Mouse (Mus musculus): Measurements from ENCODE around the gene Klhdc1. TPM values are rescaled to one million over a fixed set of nuclear protein-coding genes. Genes with fewer than 3 reads are reported as not detected.

The Klhdc1 gene
- polyA plus RNA-seq, 1 experiment from 2014 or later: 5.5 TPM

GRCm38 (mm10) chr12:69210056-69210979 lies 30.7 kb upstream of the Klhdc1 start:
- H3K4me1 ChIP-seq: no peaks in the 10 kb centered on the region
- H3K4me3 ChIP-seq (replicated peaks): no peak overlapping the region
- no peak overlapping the region for H3K4me2 ChIP-seq
- H3K9ac ChIP-seq: no peak overlapping the region
- no peak overlapping the region for H3K27ac ChIP-seq
- peaks cover 58% of the 10 kb centered on the region for H3K36me3 ChIP-seq (replicated peaks)
- no peaks in the 10 kb centered on the region for H3K27me3 ChIP-seq
- no peaks in the 10 kb centered on the region for H3K9me3 ChIP-seq
- no peak for ATAC-seq (ENCODE audit: low FRiP score)
- WGBS: 90% methylated on average over 18 of the region's 18 CpGs

DNA sequence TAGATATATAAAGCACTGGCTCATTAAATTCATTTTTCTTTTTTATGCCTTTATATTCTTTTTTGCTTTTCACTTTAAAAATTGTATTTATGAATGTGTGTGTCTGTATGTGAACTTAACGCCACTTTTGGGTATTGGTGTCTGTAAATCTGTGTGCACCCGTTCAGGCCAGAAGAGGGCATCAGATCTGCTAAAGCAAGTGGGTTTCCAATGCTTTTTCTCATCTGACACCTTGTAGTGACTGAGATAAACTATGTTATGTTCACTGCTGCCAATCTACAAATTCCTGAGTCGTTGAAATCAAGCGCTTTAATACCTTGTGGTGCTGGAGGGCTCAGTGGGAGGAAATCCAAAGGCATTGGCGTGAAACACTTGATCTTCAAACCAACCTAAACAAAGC lies 29.9 kb upstream of the Klhdc1 start:
- H3K27me3 ChIP-seq: no peaks in the 10 kb centered on the region
- WGBS: 85% methylated on average over 5 of the region's 5 CpGs
- no peak for ATAC-seq (ENCODE audit: low FRiP score)
- no peaks in the 10 kb centered on the region for H3K4me1 ChIP-seq
- no peak overlapping the region for H3K4me3 ChIP-seq (replicated peaks)
- no peak overlapping the region for H3K27ac ChIP-seq
- H3K36me3 ChIP-seq (replicated peaks): peaks cover 63% of the 10 kb centered on the region
- no peak overlapping the region for H3K4me2 ChIP-seq
- no peak overlapping the region for H3K9ac ChIP-seq
- H3K9me3 ChIP-seq: no peaks in the 10 kb centered on the region

GRCm38 (mm10) chr12:69213186-69213777 lies 27.7 kb upstream of the Klhdc1 start:
- WGBS: 95% methylated on average over 13 of the region's 13 CpGs

DNA sequence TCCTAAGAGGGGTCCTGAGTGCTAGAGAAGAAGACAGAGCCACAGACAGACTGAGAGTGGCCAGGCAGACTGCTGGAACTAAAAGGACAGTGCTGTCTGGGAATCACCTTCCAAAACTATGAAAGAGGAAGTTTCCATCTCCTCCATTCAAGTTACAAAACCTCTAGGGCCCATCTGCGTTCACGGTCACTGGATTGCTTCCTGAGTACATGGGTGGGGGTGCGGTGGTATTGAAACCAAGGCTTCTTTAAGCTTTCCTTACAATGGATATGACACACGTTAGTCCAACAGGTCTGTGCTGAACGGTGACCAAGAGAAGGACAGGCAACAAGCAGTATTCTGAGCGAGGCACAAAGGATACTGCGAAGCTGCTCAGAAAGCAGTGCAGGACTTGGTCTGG lies 26.6 kb upstream of the Klhdc1 start:
- no peaks in the 10 kb centered on the region for H3K27me3 ChIP-seq
- no peak overlapping the region for H3K9ac ChIP-seq
- peaks cover 61% of the 10 kb centered on the region for H3K36me3 ChIP-seq (replicated peaks)
- no peak for ATAC-seq (ENCODE audit: low FRiP score)
- no peak overlapping the region for H3K4me3 ChIP-seq (replicated peaks)
- H3K9me3 ChIP-seq: no peaks in the 10 kb centered on the region
- H3K4me2 ChIP-seq: no peak overlapping the region
- no peak overlapping the region for H3K27ac ChIP-seq
- no peaks in the 10 kb centered on the region for H3K4me1 ChIP-seq
- WGBS: 94% methylated on average over 7 of the region's 7 CpGs

More at GRCm38 (mm10) chr12:69213186-69213777, 27.7 kb upstream of the Klhdc1 start:
- Histone ChIP-seq H3K4me3 (replicated peaks) (no peak overlapping the region), H3K27ac (no peak overlapping the region), H3K4me1 (no peaks in the 10 kb centered on the region), H3K36me3 (replicated peaks) (peaks cover 53% of the 10 kb centered on the region), H3K9ac (no peak overlapping the region), H3K27me3 (no peaks in the 10 kb centered on the region), H3K4me2 (no peak overlapping the region), H3K9me3 (no peaks in the 10 kb centered on the region)
- ATAC-seq (ENCODE audit: low FRiP score): no peak

DNA sequence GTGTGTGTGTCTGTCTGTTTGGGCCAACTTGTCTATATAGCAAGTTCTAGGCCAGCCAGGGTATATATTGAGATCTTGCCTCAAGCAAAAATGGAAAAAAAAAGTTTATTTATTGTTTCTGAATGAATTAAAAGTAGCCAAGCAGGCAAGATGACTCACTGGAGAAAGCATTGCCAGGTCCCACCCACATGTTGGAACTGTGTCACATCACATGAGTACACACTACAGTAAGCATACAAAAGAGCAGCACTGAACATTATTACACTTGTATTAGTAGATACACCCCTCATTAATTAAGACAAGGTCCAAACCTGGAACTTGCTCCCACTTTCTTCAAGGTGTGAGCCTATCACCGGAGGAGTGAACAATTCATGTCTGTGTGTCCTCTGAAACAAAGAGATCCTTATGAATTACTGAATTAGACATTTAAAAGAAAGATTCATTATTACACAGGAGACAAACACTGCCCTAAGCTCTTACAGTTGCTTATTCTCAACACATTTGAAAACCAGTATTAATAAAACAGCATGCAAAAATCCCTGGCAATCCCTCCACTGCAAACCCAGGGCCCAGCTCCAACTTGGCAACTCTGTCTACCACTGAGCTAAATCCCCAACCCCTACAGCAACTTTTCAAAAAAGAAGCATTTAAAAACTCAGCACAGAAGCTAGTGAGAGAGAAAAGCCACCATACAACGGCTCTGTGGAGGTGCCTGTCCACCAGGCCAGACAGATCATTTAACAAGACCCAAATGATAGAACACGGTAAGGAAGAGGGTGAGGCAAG lies 25.8 kb upstream of the Klhdc1 start:
- WGBS: 93% methylated on average over 3 of the region's 3 CpGs
- no peak overlapping the region for H3K4me3 ChIP-seq (replicated peaks)
- H3K9ac ChIP-seq: no peak overlapping the region
- H3K36me3 ChIP-seq (replicated peaks): peaks cover 64% of the 10 kb centered on the region
- no peak for ATAC-seq (ENCODE audit: low FRiP score)
- H3K9me3 ChIP-seq: no peaks in the 10 kb centered on the region
- H3K27ac ChIP-seq: no peak overlapping the region
- H3K27me3 ChIP-seq: no peaks in the 10 kb centered on the region
- no peaks in the 10 kb centered on the region for H3K4me1 ChIP-seq
- H3K4me2 ChIP-seq: no peak overlapping the region

DNA sequence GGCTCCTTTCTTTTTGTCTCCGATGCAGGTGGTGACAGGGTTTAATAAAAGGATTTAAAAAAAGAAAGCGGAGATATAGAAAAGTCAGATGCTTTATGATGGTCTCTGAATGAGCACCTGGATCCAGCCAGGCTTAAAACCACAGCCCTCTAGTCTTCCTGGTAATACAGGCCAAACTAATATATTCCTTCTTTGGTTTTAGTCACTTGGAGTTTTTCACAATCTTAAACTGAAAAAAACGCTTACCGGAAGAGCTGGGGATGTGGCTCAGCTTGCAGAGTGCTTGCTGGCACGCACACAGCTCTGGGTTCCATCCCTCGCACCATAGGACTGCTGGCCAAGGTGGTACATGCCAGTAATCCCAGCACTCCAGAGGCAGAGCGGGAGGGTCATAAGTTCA lies 24.4 kb upstream of the Klhdc1 start:
- Histone ChIP-seq H3K27ac (no peak overlapping the region), H3K4me1 (no peaks in the 10 kb centered on the region), H3K9me3 (no peaks in the 10 kb centered on the region), H3K4me2 (no peak overlapping the region), H3K9ac (no peak overlapping the region), H3K27me3 (no peaks in the 10 kb centered on the region), H3K36me3 (replicated peaks) (peaks cover 69% of the 10 kb centered on the region), H3K4me3 (replicated peaks) (no peak overlapping the region)
- whole genome bisulfite sequencing: 96% methylated on average over 7 of the region's 7 CpGs
- ATAC-seq (ENCODE audit: low FRiP score): no peak

GRCm38 (mm10) chr12:69220613-69221277 lies 20.2 kb upstream of the Klhdc1 start:
- H3K36me3 ChIP-seq (replicated peaks): peaks cover 43% of the 10 kb centered on the region

DNA sequence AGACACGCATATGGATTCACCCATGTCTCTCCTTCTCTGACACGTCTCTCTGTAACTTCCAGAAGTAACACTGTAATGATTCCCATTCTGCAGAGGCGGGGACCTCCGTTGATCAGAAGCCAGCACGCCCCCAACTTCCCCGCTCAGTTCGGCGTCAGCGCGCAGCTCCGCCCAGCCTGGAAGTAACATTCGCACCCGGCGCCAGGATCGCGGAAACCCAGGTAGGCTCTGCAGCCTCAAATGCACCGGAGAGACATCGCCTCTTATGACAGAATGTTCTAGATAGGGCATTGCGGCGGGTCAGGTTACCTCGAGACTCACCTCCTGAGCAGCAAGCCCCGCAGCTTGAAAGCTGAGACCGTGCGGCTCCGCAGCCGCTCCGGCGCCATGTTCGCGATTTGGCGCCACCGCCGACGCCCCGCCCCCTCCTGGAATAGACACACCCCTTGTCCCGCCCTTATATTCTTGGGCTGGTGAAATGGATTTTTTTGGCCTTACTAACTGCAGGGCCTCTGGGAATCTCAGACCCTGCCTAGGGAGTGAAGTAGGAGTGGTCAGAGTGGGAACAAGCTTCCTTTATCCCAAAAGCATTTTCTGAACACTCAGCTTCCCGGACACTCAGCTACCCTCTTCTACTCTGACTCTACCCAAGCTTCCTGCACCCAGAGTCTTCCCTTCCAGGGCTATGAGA lies 13.1 kb upstream of the Klhdc1 start, which contains the start of gene Pole2:
Gene Pole2, minus strand, starts transcription at position 420 of the 691 bp plus-strand sequence.
- Histone ChIP-seq H3K36me3 (replicated peaks) (peaks cover 7% of the 10 kb centered on the region; the same call in 1 of the 2 replicates), H3K4me1 (0 out of 2 replicates have a peak, but pooled peaks cover 5% of the 10 kb centered on the region), H3K4me2 (peak within 1 kb of the TSS; percentile 57), H3K9me3 (no peaks in the 10 kb centered on the region), H3K27ac (peak within 1 kb of the TSS; percentile 65), H3K4me3 (replicated peaks) (peak within 1 kb of the TSS; percentile 66), H3K27me3 (no peaks in the 10 kb centered on the region), H3K9ac (peak within 1 kb of the TSS; percentile 55)
- under 1% methylated on average over 37 of the region's 37 CpGs for WGBS
- ATAC-seq (ENCODE audit: low FRiP score): peak; percentile 95

More at GRCm38 (mm10) chr12:69220613-69221277, 20.2 kb upstream of the Klhdc1 start:
- no peak overlapping the region for H3K27ac ChIP-seq
- no peak overlapping the region for H3K4me3 ChIP-seq (replicated peaks)
- no peaks in the 10 kb centered on the region for H3K27me3 ChIP-seq
- 93% methylated on average over 19 of the region's 19 CpGs for WGBS
- H3K9ac ChIP-seq: no peak overlapping the region; the same call in 1 of the 2 replicates
- H3K4me2 ChIP-seq: no peak overlapping the region
- no peaks in the 10 kb centered on the region for H3K9me3 ChIP-seq
- ATAC-seq (ENCODE audit: low FRiP score): no peak
- no peaks in the 10 kb centered on the region for H3K4me1 ChIP-seq

DNA sequence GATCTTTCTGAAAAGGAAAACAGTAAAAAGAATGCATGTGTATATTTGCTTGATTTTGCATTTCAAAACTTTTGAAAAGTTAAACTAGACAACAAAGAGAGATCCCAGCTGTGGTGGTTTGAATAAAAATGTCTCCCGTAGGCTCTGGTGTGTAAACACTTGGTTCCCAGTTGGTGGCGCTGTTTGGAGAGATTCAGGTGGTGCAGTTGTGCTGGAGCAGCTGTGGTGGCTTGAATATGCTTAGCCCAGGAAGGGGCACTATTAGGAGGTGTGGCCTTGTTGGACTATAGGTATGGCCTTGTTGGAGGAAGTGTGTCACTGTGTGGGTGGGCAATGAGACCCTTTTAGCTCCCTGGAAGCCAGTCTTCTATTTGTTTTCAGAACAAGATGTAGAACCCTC lies 11.7 kb upstream of the Klhdc1 start:
- ATAC-seq (ENCODE audit: low FRiP score): no peak
- WGBS: 72% methylated on average over 2 of the region's 2 CpGs
- H3K27me3 ChIP-seq: no peaks in the 10 kb centered on the region

GRCm38 (mm10) chr12:69235782-69236181 lies 5.2 kb upstream of the Klhdc1 start:
- WGBS: 89% methylated on average over 6 of the region's 6 CpGs
- no peaks in the 10 kb centered on the region for H3K36me3 ChIP-seq (replicated peaks)
- no peak overlapping the region for H3K4me2 ChIP-seq
- no peaks in the 10 kb centered on the region for H3K27me3 ChIP-seq
- no peaks in the 10 kb centered on the region for H3K9me3 ChIP-seq
- ATAC-seq (ENCODE audit: low FRiP score): no peak
- H3K4me1 ChIP-seq: peaks cover 1% of the 10 kb centered on the region; the same call in 1 of the 2 replicates
- H3K27ac ChIP-seq: no peak overlapping the region
- H3K4me3 ChIP-seq (replicated peaks): no peak overlapping the region
- H3K9ac ChIP-seq: no peak overlapping the region

More for the DNA sequence above, 11.7 kb upstream of the Klhdc1 start:
- H3K4me1 ChIP-seq: 0 out of 2 replicates have a peak, but pooled peaks cover 5% of the 10 kb centered on the region
- peaks cover 4% of the 10 kb centered on the region; the same call in 1 of the 2 replicates for H3K36me3 ChIP-seq (replicated peaks)
- H3K9me3 ChIP-seq: no peaks in the 10 kb centered on the region
- H3K4me3 ChIP-seq (replicated peaks): no peak overlapping the region
- no peak overlapping the region for H3K27ac ChIP-seq
- H3K4me2 ChIP-seq: no peak overlapping the region
- no peak overlapping the region for H3K9ac ChIP-seq

- H3K36me3 ChIP-seq (replicated peaks): no peaks in the 10 kb centered on the region
Measured at GRCm38 (mm10) chr12:69238284-69238683, 2.7 kb upstream of the Klhdc1 start.

More at GRCm38 (mm10) chr12:69238284-69238683, 2.7 kb upstream of the Klhdc1 start:
- H3K27ac ChIP-seq: no peak overlapping the region
- no peak overlapping the region for H3K4me3 ChIP-seq (replicated peaks)
- no peak for ATAC-seq (ENCODE audit: low FRiP score)
- no peak overlapping the region for H3K4me2 ChIP-seq
- WGBS: 43% methylated on average over 3 of the region's 3 CpGs
- H3K9ac ChIP-seq: no peak overlapping the region
- H3K27me3 ChIP-seq: no peaks in the 10 kb centered on the region
- no peaks in the 10 kb centered on the region for H3K9me3 ChIP-seq
- peaks cover 10% of the 10 kb centered on the region; the same call in 1 of the 2 replicates for H3K4me1 ChIP-seq

Measured in forebrain, embryonic 12.5 days (tissue).